Mouse (Mus musculus) ES-E14 (cell line): ENCODE measurements around the gene H2afz.

Experiments
- CHD2 ChIP-seq: IDR thresholded peaks from 2 replicates; pipeline ENCODE4 v1.6.1; 2014; ENCODE audit warnings: mild to moderate bottlenecking, low read depth, low read length, inconsistent platforms
- HCFC1 ChIP-seq: IDR thresholded peaks from 2 replicates; pipeline ENCODE4 v1.6.1; 2012; ENCODE audit warnings: low read length, inconsistent platforms, borderline replicate concordance; ENCODE audit not compliant: insufficient read depth
- MAFK ChIP-seq: IDR thresholded peaks from 2 replicates; pipeline ENCODE4 v1.6.1; 2014; ENCODE audit warnings: mild to moderate bottlenecking, low read depth, low read length, inconsistent platforms; ENCODE audit not compliant: insufficient read depth
- ZC3H11A ChIP-seq: IDR thresholded peaks from 2 replicates; pipeline ENCODE4 v1.6.1; 2012; ENCODE audit warnings: low read depth, mild to moderate bottlenecking, inconsistent platforms, low read length, borderline replicate concordance
- ZNF384 ChIP-seq: IDR thresholded peaks from 2 replicates; pipeline ENCODE4 v1.6.1; 2012; ENCODE audit warnings: low read depth, low read length, inconsistent platforms

DNA sequence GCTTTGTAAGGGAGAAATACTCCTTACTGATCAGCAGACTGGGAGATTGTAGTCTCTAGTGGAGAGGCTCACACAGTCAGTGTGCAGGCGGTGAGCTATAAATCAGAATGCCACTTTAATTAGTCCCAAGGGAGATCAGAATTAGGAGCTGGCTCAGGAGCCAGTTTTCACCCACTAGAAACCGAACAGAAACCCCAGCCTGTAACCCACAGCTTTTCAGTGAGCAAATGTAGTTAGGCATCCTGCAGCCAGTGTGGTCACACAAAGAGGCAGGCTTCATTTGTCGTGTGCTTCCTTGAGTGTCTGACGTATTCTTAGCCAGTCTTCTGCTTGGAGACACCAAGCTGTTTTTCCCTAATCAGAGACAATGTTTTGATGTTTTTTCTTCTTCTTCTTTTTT lies 32.1 kb downstream of the H2afz start:
- no peak for TF ChIP-seq MAFK
- TF ChIP-seq ZNF384 = no peak
- TF ChIP-seq ZC3H11A = no peak
- no peak for TF ChIP-seq CHD2
- no peak for TF ChIP-seq HCFC1
